Mouse (Mus musculus) midbrain, embryonic 14.5 days (tissue): ENCODE measurements around the gene Rab20. TPM values are rescaled to one million over a fixed set of nuclear protein-coding genes. Genes with fewer than 3 reads are reported as not detected.

Experiments used
- ATAC-seq: fragments of 200-750 bp; cut with Nextera tagmentation; 2 replicates; pipeline ENCODE4 v1.8.0; 2017; ENCODE audit warnings: moderate number of reproducible peaks, moderate library complexity; ENCODE audit not compliant: low FRiP score, low TSS enrichment
- DNase-seq: peaks from one replicate; pipeline ENCODE4 v3.0.0-alpha.2; 2015
- H3K27ac ChIP-seq: fragments of 300-500 bp; sonication (generic); replicated peaks from 2 replicates; pipeline ENCODE4 v1.5.1; 2014; ENCODE audit warnings: mild to moderate bottlenecking, low read depth, low read length, moderate library complexity
- H3K27me3 ChIP-seq: fragments of 300-500 bp; sonication (generic); 2 replicates; pipeline ENCODE4 v1.6.1; 2014; ENCODE audit warnings: low read length, control low read depth, mixed read lengths; ENCODE audit not compliant: control insufficient read depth, insufficient read depth
- H3K36me3 ChIP-seq: fragments of 300-500 bp; sonication (generic); 2 replicates; pipeline ENCODE4 v1.6.1; 2014; ENCODE audit warnings: low read length, control low read depth; ENCODE audit not compliant: control insufficient read depth, insufficient read depth
- H3K4me1 ChIP-seq: fragments of 300-500 bp; sonication (generic); 2 replicates; pipeline ENCODE4 v1.6.1; 2014; ENCODE audit warnings: mild to moderate bottlenecking, antibody characterized with exemption, low read length, control low read depth; ENCODE audit not compliant: control insufficient read depth, insufficient read depth
- H3K4me2 ChIP-seq: fragments of 300-500 bp; sonication (generic); 2 replicates; pipeline ENCODE4 v1.6.1; 2014; ENCODE audit warnings: mild to moderate bottlenecking, low read length, moderate library complexity
- H3K4me3 ChIP-seq: fragments of 300-500 bp; sonication (generic); replicated peaks from 2 replicates; pipeline ENCODE4 v1.5.1; 2014; ENCODE audit warnings: low read depth, low read length
- H3K9ac ChIP-seq: fragments of 300-500 bp; sonication (generic); replicated peaks from 2 replicates; pipeline ENCODE4 v1.6.1; 2014; ENCODE audit warnings: mild to moderate bottlenecking, low read length, moderate library complexity
- H3K9me3 ChIP-seq: fragments of 300-500 bp; sonication (generic); 2 replicates; pipeline ENCODE4 v1.6.1; 2016; ENCODE audit warnings: low read length, control low read depth, mixed read lengths; ENCODE audit not compliant: control insufficient read depth
- WGBS: fragments of 180-500 bp; shearing (Covaris S2); extraction: QIAGEN DNeasy Blood & Tissue Kit; methylation state at CpG from one replicate; pipeline ENCODE4 v1.1.7; 2014; 5-methylcytosine and 5-hydroxymethylcytosine counted together
- polyA plus RNA-seq: library from polyadenylated mRNA; unstranded; fragments of >200 nt; fragmentation: Nextera tagmentation; extraction: Ambion mirVana; gene quantifications from 2 replicates; pipeline ENCODE4 v1.2.1, GENCODE M21; 2014

Gene Rab20
- polyA plus RNA-seq, 1 experiment from 2014 or later = 0.25 TPM

- ATAC-seq (no peak), DNase-seq (no peak)
- Histone ChIP-seq H3K36me3 (no peaks in the 10 kb centered on the region), H3K27ac (no peak overlapping the region), H3K4me3 (no peak overlapping the region), H3K9me3 (no peaks in the 10 kb centered on the region), H3K9ac (no peak overlapping the region), H3K4me2 (no peak overlapping the region), H3K4me1 (no peaks in the 10 kb centered on the region), H3K27me3 (no peaks in the 10 kb centered on the region)
- WGBS = 91% methylated on average over 3 of the region's 3 CpGs
Measured at GRCm38 (mm10) chr8:11464707-11464964, 13.9 kb downstream of the Rab20 start.

DNA sequence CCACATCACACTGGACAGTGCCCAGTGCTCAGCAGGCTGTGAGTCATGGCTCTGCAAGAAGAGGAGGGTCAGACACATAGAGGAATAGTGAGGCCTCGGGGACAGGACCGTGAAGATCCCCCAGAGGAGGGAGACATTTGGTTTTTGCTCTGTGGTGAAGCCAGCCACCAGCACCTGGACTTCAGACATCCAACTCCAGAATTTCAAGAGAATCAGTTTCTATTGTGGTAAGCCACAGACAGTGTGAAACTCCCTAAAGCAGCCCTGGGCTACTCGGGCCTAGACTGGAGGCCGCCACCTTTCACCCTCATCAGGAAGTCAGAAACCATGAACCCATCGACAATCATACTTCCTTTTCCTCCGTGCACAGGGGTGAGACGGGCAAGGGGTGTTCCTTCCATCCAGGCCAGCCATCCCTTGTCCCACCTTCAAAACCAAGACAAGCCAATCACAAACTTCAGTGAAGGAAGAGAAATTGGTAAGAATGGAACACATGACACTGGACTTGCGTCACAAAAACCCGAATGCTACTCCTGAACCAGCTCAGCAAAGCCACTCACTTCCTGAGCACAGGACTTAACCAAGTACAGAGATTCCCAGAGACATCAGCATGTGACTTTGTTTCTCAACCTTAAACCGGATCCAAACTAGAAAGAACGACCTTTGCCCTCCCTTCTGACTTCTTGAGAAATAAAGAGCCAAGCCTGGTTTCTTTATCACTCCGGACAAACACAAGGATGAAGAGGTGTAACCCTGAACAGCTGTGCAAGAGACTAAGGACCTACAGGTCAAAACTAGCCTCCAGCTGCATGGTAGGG is 14.4 kb downstream of the Rab20 start:
- ATAC-seq (no peak), DNase-seq (no peak)
- no peak overlapping the region for H3K4me3 ChIP-seq
- no peaks in the 10 kb centered on the region for H3K36me3 ChIP-seq
- H3K27me3 ChIP-seq = no peaks in the 10 kb centered on the region
- no peak overlapping the region for H3K27ac ChIP-seq
- no peak overlapping the region for H3K4me2 ChIP-seq
- H3K4me1 ChIP-seq = no peaks in the 10 kb centered on the region
- no peaks in the 10 kb centered on the region for H3K9me3 ChIP-seq
- H3K9ac ChIP-seq = no peak overlapping the region
- 86% methylated on average over 12 of the region's 12 CpGs for WGBS

GRCm38 (mm10) chr8:11463541-11463888 is 15.0 kb downstream of the Rab20 start:
- H3K4me2 ChIP-seq = no peak overlapping the region
- no peaks in the 10 kb centered on the region for H3K4me1 ChIP-seq
- H3K9me3 ChIP-seq = no peaks in the 10 kb centered on the region
- no peaks in the 10 kb centered on the region for H3K36me3 ChIP-seq
- no peak for DNase-seq
- no peaks in the 10 kb centered on the region for H3K27me3 ChIP-seq
- no peak for ATAC-seq
- no peak overlapping the region for H3K4me3 ChIP-seq
- no peak overlapping the region for H3K9ac ChIP-seq
- WGBS = 93% methylated on average over 2 of the region's 2 CpGs
- H3K27ac ChIP-seq = no peak overlapping the region

DNA sequence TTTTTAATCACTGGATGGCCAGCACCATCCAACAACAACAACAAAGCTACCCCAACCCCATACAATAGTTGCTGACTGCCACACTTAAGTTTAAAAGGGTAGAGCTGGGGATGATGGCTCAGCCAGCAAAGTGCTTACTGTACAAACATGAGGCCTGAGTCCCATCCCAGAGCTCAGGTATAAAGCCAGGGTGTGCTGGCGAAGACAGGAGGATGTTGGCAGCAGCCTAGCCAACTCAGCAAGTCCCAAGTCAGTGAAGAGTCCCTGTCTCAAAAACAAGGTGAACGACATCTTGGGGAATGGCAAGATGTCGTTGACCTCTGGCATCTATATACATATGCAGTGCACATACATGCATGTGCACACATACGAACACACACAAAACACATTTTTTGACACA is 15.9 kb downstream of the Rab20 start:
- no peak overlapping the region for H3K27ac ChIP-seq
- H3K9ac ChIP-seq = no peak overlapping the region
- H3K4me3 ChIP-seq = no peak overlapping the region
- H3K9me3 ChIP-seq = no peaks in the 10 kb centered on the region
- DNase-seq (no peak), ATAC-seq (no peak)
- 93% methylated on average over 4 of the region's 4 CpGs for WGBS
- H3K36me3 ChIP-seq = no peaks in the 10 kb centered on the region
- no peaks in the 10 kb centered on the region for H3K4me1 ChIP-seq
- no peak overlapping the region for H3K4me2 ChIP-seq
- H3K27me3 ChIP-seq = no peaks in the 10 kb centered on the region

DNA sequence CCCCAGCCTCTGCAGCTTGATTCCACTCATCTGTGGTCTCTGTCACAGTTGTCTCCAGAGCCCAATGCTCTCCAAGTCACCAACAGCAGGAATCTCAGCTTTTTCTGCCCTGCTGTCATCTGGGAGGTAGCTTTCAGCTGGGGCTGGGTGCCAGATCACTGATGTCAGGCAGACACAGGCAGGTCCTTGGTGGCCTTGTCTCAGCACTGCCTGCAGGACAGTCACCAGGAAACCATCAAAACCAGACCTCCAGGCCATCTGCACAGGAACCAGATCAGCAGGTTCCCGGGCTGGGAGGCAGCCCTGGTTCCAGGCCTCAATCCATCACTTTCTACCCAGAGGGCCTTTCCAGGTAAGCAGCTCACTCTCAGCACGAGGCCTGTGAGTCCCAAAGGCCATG is 16.7 kb downstream of the Rab20 start:
- H3K9me3 ChIP-seq = no peaks in the 10 kb centered on the region
- ATAC-seq (no peak), DNase-seq (no peak)
- H3K4me1 ChIP-seq = no peaks in the 10 kb centered on the region
- no peak overlapping the region for H3K27ac ChIP-seq
- no peak overlapping the region for H3K4me3 ChIP-seq
- H3K4me2 ChIP-seq = no peak overlapping the region
- WGBS = 81% methylated on average over 2 of the region's 2 CpGs
- H3K27me3 ChIP-seq = no peaks in the 10 kb centered on the region
- no peaks in the 10 kb centered on the region for H3K36me3 ChIP-seq
- H3K9ac ChIP-seq = no peak overlapping the region

DNA sequence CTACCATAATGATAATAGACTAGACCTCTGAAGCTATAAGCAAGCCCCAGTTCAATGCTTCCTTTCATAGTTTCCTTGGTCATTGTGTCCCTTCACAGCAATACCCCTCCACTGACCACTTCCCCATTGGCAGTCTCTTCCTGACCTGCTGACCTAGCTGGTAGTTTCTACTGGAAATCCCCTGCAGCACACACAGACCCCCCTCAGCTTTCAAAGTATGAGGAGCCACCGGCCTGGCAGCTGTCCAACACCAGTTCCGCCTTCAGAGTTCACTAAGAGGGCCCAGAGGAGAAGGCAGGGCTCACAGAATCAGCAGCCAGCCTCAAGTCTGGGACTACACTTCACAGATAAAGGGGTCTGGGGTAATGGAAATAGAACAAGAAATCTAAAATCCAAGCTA is 17.6 kb downstream of the Rab20 start:
- DNase-seq (peak; percentile 40), ATAC-seq (no peak)
- WGBS = 58% methylated on average over 2 of the region's 2 CpGs
- Histone ChIP-seq H3K27me3 (no peaks in the 10 kb centered on the region), H3K4me2 (no peak overlapping the region), H3K9me3 (no peaks in the 10 kb centered on the region), H3K4me3 (no peak overlapping the region), H3K4me1 (no peaks in the 10 kb centered on the region), H3K27ac (no peak overlapping the region), H3K9ac (no peak overlapping the region), H3K36me3 (no peaks in the 10 kb centered on the region)

- H3K4me2 ChIP-seq = no peak overlapping the region
- H3K9ac ChIP-seq = no peak overlapping the region
- no peaks in the 10 kb centered on the region for H3K36me3 ChIP-seq
- ATAC-seq = no peak
- no peaks in the 10 kb centered on the region for H3K27me3 ChIP-seq
- WGBS = 63% methylated on average over 5 of the region's 5 CpGs
- H3K4me1 ChIP-seq = peaks cover 4% of the 10 kb centered on the region; the same call in 1 of the 2 replicates
- DNase-seq = no peak
- H3K4me3 ChIP-seq = no peak overlapping the region
- H3K9me3 ChIP-seq = no peaks in the 10 kb centered on the region
- no peak overlapping the region for H3K27ac ChIP-seq
Measured at GRCm38 (mm10) chr8:11459016-11459415, 19.5 kb downstream of the Rab20 start.

DNA sequence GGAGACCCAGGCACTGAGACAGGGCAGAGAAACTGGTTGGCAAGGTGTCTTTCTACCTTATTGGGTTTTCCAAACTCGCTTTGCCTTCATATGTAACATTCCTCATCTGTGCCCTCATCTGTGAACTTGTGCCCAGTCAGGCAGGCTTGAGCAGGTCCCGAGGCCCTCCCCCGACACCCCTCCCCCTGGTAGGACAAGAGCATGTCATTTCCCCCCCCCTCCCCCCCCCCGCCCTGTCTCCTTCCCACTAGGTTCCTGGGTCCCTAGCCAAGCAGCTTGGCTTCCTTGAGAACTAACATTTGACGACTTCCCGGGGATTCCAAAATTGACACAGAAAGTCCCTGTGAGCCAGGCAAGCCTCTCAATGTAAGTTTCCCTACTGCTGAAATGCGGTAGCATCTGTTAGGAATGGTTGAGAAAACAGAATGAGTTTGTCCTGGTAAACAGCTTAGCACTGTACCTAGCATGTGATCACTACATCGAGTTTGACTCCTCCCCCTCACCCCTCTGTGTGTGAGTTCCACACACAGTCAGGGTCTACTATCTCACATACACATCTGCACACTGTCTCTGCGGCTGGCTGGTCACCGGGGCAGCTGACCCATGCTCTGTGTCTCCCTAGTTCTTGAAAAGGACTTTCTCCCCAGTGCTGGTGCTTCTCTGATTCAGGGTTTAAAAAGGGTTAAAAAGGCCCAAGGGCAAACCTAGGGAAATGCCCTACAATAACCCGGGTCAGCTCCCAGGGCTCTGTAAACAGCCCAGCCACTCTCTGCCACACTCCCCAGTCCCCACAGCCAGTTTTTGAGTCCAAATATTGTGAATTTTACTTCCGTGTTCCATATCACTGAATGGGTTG is 20.3 kb downstream of the Rab20 start:
- Histone ChIP-seq H3K4me3 (no peak overlapping the region), H3K4me2 (no peak overlapping the region), H3K27ac (no peak overlapping the region), H3K9me3 (no peaks in the 10 kb centered on the region), H3K4me1 (peaks cover 5% of the 10 kb centered on the region; the same call in 1 of the 2 replicates), H3K9ac (no peak overlapping the region), H3K36me3 (no peaks in the 10 kb centered on the region), H3K27me3 (no peaks in the 10 kb centered on the region)
- WGBS = 60% methylated on average over 12 of the region's 12 CpGs
- ATAC-seq = no peak
- DNase-seq = no peak

GRCm38 (mm10) chr8:11457278-11457677 is 21.2 kb downstream of the Rab20 start:
- no peaks in the 10 kb centered on the region for H3K9me3 ChIP-seq
- H3K27me3 ChIP-seq = no peaks in the 10 kb centered on the region
- DNase-seq (no peak), ATAC-seq (no peak)
- no peak overlapping the region for H3K4me3 ChIP-seq
- peaks cover 12% of the 10 kb centered on the region; the same call in 1 of the 2 replicates for H3K4me1 ChIP-seq
- no peak overlapping the region for H3K27ac ChIP-seq
- 81% methylated on average over 3 of the region's 3 CpGs for WGBS
- no peaks in the 10 kb centered on the region for H3K36me3 ChIP-seq
- H3K9ac ChIP-seq = no peak overlapping the region
- no peak overlapping the region for H3K4me2 ChIP-seq
